Mouse (Mus musculus) urinary bladder, postnatal 4 days (tissue): ENCODE measurements around the gene Retreg1.

Experiments used
- DNase-seq, 2 experiments: peaks; one replicate each; pipeline ENCODE4 v3.0.0; 2021 to 2022; ENCODE audit warnings: low spot score in 2 of 2

The Retreg1 gene

GRCm38 (mm10) chr15:25880192-25880591 is 37.2 kb downstream of the Retreg1 start:
- no peak for DNase-seq

- no peak for DNase-seq
Observed at GRCm38 (mm10) chr15:25882002-25882401, 39.0 kb downstream of the Retreg1 start.

DNA sequence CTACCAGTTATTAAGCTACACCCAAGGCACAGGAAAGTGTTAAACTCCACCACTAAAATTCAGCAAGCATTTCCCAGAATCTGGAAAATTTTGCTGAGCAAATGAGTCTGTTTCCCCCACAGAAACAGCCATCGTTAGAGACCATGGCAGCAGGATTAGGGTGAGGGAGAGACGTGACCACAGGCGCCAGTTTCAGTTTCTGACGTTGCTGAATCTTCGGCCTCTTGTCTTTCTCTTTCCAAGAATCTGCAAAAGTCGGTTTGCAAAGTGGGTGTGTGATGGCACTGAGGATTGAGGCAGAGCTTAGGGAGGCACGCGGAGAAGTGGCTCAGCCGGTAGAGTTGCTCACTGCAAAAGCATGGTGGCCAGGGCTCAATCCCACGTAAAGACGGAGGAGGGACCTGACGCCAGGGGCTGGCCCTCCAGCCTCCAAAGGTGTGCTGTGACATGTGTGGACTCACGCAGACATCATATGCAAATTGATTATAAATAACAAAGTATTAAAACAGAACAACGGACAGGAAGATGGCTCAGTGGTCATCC is 41.5 kb downstream of the Retreg1 start:
- no peak for DNase-seq

GRCm38 (mm10) chr15:25886581-25887011 is 43.6 kb downstream of the Retreg1 start:
- DNase-seq = peak in 1 of 2 experiments; percentile 72

GRCm38 (mm10) chr15:25889927-25890326 is 46.9 kb downstream of the Retreg1 start:
- DNase-seq = no peak

DNA sequence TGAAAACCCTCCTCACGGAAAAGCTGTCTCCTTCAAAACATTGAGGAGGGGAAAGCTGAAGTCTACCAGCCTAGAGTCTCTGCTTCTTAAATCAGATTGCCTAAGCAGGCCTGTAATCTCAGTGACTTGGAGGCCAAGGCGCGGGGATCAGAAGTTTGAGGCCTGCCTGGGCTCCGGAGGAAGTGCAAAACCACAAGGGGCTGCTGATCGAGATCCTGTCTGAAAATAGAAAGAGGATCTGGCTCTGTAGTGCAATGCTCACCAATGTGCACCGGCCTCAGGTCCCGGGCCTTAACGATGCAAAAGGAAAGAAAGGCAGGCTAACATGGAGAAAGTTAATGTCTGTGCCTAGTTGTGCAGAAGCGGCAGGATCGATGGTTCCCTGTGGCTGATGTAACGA is 48.6 kb downstream of the Retreg1 start:
- no peak for DNase-seq

- no peak for DNase-seq
Observed at GRCm38 (mm10) chr15:25893327-25893726, 50.3 kb downstream of the Retreg1 start.

DNA sequence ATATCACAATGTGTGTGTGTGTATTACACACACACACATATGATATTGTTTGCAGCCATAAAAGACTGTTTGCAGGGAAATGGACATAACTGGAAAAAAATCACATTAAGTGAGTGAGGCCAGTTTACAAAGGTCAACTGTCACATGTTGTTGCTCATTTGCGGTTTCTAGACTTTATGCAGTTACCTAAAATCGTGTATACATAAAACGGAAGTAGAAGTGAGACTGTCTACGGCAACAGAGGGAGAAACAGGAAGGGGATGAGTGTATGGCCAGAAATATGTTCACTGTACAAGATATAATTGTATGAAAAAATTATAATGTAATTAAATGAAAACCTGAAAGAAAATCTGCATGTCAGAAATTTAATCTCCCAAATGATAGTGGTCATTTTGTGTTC is 53.8 kb downstream of the Retreg1 start:
- no peak for DNase-seq

- DNase-seq = no peak
Observed at GRCm38 (mm10) chr15:25897617-25898016, 54.6 kb downstream of the Retreg1 start.

DNA sequence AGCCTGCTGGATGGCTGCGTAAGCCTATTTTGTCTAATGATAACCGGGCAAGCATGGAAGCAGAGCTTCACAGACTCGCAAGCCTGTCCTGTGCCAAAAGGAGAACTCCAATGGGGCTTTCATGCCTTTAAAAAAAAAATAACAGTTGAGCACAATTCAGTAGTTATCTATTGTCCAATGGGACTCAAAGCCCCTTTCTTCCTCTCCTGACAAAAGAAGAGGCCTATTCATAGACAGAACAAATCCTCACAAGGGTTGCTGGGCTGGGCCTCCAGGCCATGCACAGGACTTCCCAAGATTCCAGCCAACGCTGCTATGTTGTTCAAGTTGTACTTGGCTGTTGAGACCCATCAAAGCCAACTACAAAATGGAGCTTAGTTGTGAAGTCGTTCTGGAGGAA is 56.0 kb downstream of the Retreg1 start:
- no peak for DNase-seq

GRCm38 (mm10) chr15:25900540-25900939 is 57.6 kb downstream of the Retreg1 start:
- peak; percentile 63 to 83 for DNase-seq

DNA sequence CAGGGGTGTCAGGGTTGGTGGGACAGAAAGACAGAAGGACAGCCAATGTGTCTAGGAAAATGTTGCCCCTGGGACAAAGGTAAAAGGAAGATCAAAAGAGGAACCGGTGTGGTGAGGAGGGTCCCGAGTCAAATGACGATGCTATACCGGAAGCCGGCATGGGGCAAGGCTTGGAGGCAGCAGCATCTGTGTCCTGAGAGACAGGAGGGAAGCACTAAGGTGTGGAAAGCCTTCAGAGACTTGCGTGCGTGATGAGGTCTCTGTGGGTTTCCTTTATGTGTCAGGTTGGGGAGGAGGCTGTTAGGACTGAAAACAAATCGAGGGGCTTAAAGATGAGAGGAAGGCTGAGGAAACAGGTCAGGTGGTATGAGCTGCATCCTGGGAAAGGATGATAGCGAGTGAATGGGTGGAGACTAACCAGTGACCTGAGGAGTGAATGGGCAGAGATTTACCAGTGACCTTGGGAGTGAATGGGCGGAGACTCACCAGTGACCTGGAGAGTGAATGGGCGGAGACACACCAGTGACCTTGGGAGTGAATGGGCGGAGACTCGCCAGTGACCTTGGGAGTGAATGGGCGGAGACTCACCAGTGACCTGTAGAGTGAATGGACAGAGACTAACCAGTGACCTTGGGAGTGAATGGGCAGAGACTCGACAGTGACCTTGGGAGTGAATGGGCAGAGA is 60.1 kb downstream of the Retreg1 start:
- DNase-seq = no peak

DNA sequence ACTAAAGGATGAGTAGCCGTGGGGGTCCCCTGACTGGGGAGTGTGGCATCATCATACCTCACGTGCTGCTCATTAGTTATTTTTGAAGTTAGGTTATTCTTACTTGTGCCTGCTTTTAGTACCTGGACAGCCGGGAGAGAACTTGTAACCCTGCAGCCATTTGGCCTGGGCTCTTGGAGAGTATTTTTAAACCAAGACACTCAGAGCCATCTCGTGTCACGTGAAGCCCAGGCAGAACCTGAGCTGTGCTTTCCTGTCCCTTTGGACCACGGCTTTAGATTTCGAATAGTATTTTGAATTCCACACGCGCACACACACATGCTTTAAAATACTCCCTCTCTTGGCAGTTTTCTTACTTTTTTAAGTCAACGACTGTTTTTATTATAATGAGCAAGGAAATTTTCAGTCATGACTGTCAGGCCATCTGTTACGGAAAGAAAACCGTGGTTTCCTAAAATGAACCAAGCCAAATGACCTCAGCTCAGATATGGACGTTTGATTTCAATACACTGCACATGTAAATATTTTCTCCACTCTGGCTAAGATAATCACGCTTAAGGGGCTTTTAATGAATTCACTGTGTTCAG is 61.5 kb downstream of the Retreg1 start:
- no peak for DNase-seq

- no peak for DNase-seq
Observed at GRCm38 (mm10) chr15:25909783-25910494, 67.0 kb downstream of the Retreg1 start.

DNA sequence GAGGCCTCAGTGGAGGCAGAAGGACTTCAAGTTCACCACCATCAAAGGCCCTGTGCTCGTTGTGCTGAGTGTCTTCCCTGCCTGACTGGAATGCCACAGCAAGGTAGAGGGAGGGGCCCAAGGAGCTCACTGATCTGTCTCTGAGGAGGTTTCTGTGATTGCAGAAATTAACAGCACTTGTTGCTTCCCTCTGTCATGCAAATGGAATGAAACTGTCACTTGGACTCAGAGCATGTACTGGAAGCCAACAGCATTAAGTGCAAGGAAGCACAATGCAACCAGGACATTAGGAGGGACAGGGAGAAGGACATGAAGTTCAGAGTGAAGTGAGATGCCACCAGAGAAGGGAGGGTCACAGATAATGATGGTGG is 67.5 kb downstream of the Retreg1 start:
- DNase-seq = no peak

- no peak for DNase-seq
Observed at GRCm38 (mm10) chr15:25910924-25911323, 67.9 kb downstream of the Retreg1 start.

DNA sequence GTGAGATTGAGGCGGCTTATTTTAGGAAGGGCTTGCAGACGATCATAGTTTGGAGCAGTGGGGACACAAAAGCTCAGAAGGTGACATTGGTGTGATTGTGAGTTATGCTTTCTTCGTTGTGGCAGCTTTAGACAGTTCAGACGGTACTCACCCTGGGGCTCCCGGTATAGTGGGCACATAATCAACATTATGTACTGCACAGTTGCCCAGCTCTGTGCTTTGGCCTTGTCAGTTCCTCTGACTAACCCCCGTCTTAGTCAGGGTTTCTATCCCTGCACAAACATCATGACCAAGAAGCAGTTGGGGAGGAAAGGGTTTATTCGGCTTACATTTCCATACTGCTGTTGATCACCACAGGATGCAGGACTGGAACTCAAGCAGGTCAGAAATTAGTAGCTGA is 69.9 kb downstream of the Retreg1 start:
- DNase-seq = no peak

DNA sequence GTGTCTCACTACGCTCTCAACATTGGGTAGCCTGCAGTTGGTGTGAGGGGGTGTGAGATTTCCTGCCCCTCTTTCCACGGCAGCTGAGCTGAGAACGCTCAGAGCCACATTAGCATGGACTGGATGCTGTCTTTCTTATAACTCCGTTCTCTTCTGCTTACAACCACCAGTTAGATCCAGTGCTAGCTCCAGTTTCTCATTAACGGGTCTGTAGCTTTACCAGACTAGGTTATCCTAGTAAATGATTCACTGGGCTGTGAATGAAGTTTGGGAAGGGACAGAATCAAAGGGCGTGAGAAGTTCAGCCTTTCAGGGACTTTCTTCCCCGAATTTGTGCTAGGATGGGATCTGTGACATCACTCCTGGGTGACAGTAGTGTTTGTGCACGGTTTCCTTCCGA is 70.7 kb downstream of the Retreg1 start:
- DNase-seq = no peak

DNA sequence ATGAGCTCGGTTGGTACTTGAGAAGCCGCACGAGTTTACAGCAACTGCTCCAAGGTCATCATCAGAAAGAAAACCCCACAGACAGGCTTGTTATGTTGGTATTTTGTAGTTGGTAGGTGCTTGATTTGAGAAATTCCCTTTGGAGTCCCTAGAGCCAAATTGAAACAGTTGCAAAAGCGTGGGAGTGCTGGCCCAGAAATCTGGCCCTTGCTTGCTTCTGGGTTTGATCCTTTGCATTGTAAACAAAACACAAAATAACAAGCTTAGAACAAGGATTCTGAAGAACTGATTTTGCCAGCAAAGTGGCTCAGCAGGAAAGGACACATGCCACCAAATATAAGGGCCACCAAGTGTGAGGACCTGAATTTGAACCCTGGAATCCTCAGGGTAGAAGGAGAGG is 71.2 kb downstream of the Retreg1 start:
- no peak for DNase-seq

DNA sequence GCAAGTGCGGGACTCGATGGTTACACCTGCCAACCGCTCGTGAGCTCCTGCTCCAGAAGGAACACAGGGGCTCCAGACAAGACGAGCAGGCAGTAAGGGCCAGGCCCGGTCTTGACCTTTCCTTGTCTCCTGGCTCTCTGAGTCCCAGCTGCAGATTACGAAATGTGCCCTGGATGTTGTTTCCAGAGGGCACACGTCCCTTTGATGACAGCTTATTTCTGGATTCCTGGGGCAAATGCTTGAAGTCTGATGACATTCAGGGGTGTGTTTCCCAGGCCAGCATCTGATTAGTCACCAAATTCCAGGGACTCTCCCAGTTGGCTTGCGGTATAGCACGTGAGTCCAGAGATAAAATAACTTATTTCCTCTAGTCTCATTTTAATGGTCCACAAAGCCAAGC is 72.0 kb downstream of the Retreg1 start:
- no peak for DNase-seq

DNA sequence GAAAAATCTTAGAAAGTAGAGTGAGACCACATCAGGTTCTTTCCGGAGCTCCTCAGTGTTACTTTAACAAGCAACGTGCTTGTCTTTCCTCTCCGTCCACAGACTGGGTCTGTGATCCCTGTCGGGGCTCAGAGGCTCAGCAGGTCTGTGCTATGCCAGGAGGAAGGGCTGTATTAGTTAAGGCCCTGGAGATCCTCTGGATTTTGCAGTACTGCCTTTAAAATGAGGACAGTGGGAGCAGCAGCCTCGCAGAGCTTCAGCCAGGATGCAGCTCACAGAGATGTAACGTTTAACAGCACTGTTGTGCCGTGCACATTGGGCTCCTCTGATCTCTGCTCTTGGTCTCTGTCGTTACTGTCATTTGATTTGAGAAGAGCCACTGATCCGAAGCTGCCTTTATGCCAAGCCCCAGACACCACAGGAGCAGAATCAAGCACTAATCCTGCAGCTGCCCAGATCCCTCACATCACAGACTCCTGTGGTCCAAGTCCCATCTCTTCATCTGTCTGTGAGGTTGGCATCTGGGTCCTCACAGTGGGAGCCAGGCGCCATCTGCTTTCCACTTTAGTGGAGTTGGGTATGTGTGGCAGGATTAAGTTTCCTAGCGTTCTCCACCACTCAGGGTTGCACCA is 72.7 kb downstream of the Retreg1 start:
- no peak for DNase-seq

- no peak for DNase-seq
Observed at GRCm38 (mm10) chr15:25916252-25916651, 73.3 kb downstream of the Retreg1 start.
